Mouse (Mus musculus) neural tube, embryonic 12.5 days (tissue): ENCODE measurements around the gene Ell. TPM values are rescaled to one million over a fixed set of nuclear protein-coding genes. Genes with fewer than 3 reads are reported as not detected.

ENCODE experiments used
- ATAC-seq: fragments of 200-750 bp; cut with Nextera tagmentation; 2 replicates; pipeline ENCODE4 v1.8.0; 2017; ENCODE audit warnings: low read depth, mild to moderate bottlenecking, moderate TSS enrichment, moderate library complexity; ENCODE audit not compliant: low FRiP score
- H3K27ac ChIP-seq: fragments of 300-500 bp; sonication (generic); 2 replicates; pipeline ENCODE4 v1.5.1; 2016
- H3K27me3 ChIP-seq: fragments of 300-500 bp; sonication (generic); replicated peaks from 2 replicates; pipeline ENCODE4 v1.6.1; 2016; ENCODE audit warnings: mild to moderate bottlenecking
- H3K36me3 ChIP-seq: fragments of 300-500 bp; sonication (generic); 2 replicates; pipeline ENCODE4 v1.6.1; 2016; ENCODE audit warnings: mild to moderate bottlenecking
- H3K4me1 ChIP-seq: fragments of 300-500 bp; sonication (generic); 2 replicates; pipeline ENCODE4 v1.6.1; 2016
- H3K4me2 ChIP-seq: fragments of 300-500 bp; sonication (generic); replicated peaks from 2 replicates; pipeline ENCODE4 v1.6.1; 2016; ENCODE audit warnings: mild to moderate bottlenecking
- H3K4me3 ChIP-seq: fragments of 300-500 bp; sonication (generic); 2 replicates; pipeline ENCODE4 v1.5.1; 2016
- H3K9ac ChIP-seq: fragments of 300-500 bp; sonication (generic); 2 replicates; pipeline ENCODE4 v1.6.1; 2016; ENCODE audit warnings: mild to moderate bottlenecking
- H3K9me3 ChIP-seq: fragments of 300-500 bp; sonication (generic); 2 replicates; pipeline ENCODE4 v1.6.1; 2016; ENCODE audit warnings: mild to moderate bottlenecking
- WGBS: fragments of 180-500 bp; shearing (Covaris S2); methylation state at CpG from one replicate; pipeline ENCODE4 v1.1.7; 2016; 5-methylcytosine and 5-hydroxymethylcytosine counted together
- polyA plus RNA-seq: library from polyadenylated mRNA; unstranded; fragments of >200 nt; fragmentation: Nextera tagmentation; extraction: Ambion mirVana; gene quantifications from 2 replicates; pipeline ENCODE4 v1.2.1, GENCODE M21; 2016

Ell gene
- polyA plus RNA-seq = 17.8 and 19.5 TPM in 2 replicates

- Histone ChIP-seq H3K27ac (peak within 1 kb of the TSS; percentile 81), H3K4me3 (peak within 1 kb of the TSS; percentile 73), H3K36me3 (peaks cover 32% of the 10 kb centered on the region), H3K9me3 (no peaks in the 10 kb centered on the region), H3K27me3 (no peaks in the 10 kb centered on the region), H3K4me2 (peak within 1 kb of the TSS; percentile 81), H3K4me1 (peaks cover 26% of the 10 kb centered on the region), H3K9ac (peak within 1 kb of the TSS; percentile 79)
- WGBS = 1% methylated on average over 58 of the region's 58 CpGs
- ATAC-seq = peak; percentile 88
Observed at GRCm38 (mm10) chr8:70539077-70539813, at the start of gene Ell. Ell (plus strand) TSS chr8:70539457.

GRCm38 (mm10) chr8:70489576-70489975 is 49.7 kb upstream of the Ell start:
- no peak overlapping the region for H3K9ac ChIP-seq

GRCm38 (mm10) chr8:70490061-70490879 is 49.0 kb upstream of the Ell start:
- no peak overlapping the region for H3K4me2 ChIP-seq
- H3K27me3 ChIP-seq = peaks cover 100% of the 10 kb centered on the region
- peaks cover 57% of the 10 kb centered on the region for H3K4me1 ChIP-seq
- 7% methylated on average over 10 of the region's 10 CpGs for WGBS
- no peaks in the 10 kb centered on the region for H3K36me3 ChIP-seq
- H3K27ac ChIP-seq = no peak overlapping the region
- no peaks in the 10 kb centered on the region for H3K9me3 ChIP-seq
- no peak overlapping the region for H3K9ac ChIP-seq
- no peak overlapping the region for H3K4me3 ChIP-seq
- ATAC-seq = no peak

More at GRCm38 (mm10) chr8:70489576-70489975, 49.7 kb upstream of the Ell start:
- Histone ChIP-seq H3K4me3 (peak overlapping the region; percentile 19; the same call in 1 of the 2 replicates), H3K9me3 (no peaks in the 10 kb centered on the region), H3K27ac (no peak overlapping the region), H3K36me3 (no peaks in the 10 kb centered on the region), H3K4me2 (peak overlapping the region; percentile 66), H3K4me1 (peaks cover 51% of the 10 kb centered on the region), H3K27me3 (peaks cover 100% of the 10 kb centered on the region)
- 1% methylated on average over 34 of the region's 41 CpGs for WGBS
- no peak for ATAC-seq

- Histone ChIP-seq H3K4me1 (peaks cover 62% of the 10 kb centered on the region), H3K27ac (no peak overlapping the region), H3K9ac (no peak overlapping the region), H3K27me3 (peaks cover 100% of the 10 kb centered on the region), H3K9me3 (no peaks in the 10 kb centered on the region), H3K36me3 (no peaks in the 10 kb centered on the region), H3K4me3 (no peak overlapping the region), H3K4me2 (no peak overlapping the region; the same call in 1 of the 2 replicates)
- ATAC-seq = no peak
- WGBS = 2% methylated on average over 20 of the region's 20 CpGs
Observed at GRCm38 (mm10) chr8:70490880-70491495, 48.3 kb upstream of the Ell start.

- ATAC-seq = peak; percentile 14; the same call in 1 of the 2 replicates
- peaks cover 99% of the 10 kb centered on the region for H3K27me3 ChIP-seq
- H3K9ac ChIP-seq = peak within 1 kb of the TSS; percentile 36
- peaks cover 55% of the 10 kb centered on the region for H3K4me1 ChIP-seq
- H3K36me3 ChIP-seq = no peaks in the 10 kb centered on the region
- under 1% methylated on average over 72 of the region's 93 CpGs for WGBS
- peak within 1 kb of the TSS; percentile 31 for H3K4me3 ChIP-seq
- H3K9me3 ChIP-seq = no peaks in the 10 kb centered on the region
- no peak within 1 kb of the TSS for H3K27ac ChIP-seq
- peak within 1 kb of the TSS; percentile 60 for H3K4me2 ChIP-seq
Observed at GRCm38 (mm10) chr8:70492664-70493640, 46.3 kb upstream of the Ell start, which contains the start of gene Crlf1. Crlf1 (plus strand) TSS chr8:70493158.

- Histone ChIP-seq H3K4me1 (peaks cover 47% of the 10 kb centered on the region), H3K36me3 (no peaks in the 10 kb centered on the region), H3K27me3 (peaks cover 99% of the 10 kb centered on the region), H3K9me3 (no peaks in the 10 kb centered on the region), H3K4me3 (peak overlapping the region; percentile 31; the same call in 1 of the 2 replicates), H3K27ac (no peak overlapping the region), H3K4me2 (peak overlapping the region; percentile 60), H3K9ac (0 out of 2 replicates have a peak overlapping the region, but pooled peaks have one; percentile 5)
- under 1% methylated on average over 47 of the region's 47 CpGs for WGBS
- no peak for ATAC-seq
Observed at GRCm38 (mm10) chr8:70493692-70494415, 45.4 kb upstream of the Ell start.

GRCm38 (mm10) chr8:70494416-70494945 is 44.8 kb upstream of the Ell start:
- Histone ChIP-seq H3K36me3 (no peaks in the 10 kb centered on the region), H3K4me2 (peak overlapping the region; percentile 60), H3K27me3 (peaks cover 99% of the 10 kb centered on the region), H3K4me3 (peak overlapping the region; percentile 31; the same call in 1 of the 2 replicates), H3K4me1 (peaks cover 42% of the 10 kb centered on the region), H3K27ac (no peak overlapping the region), H3K9ac (no peak overlapping the region), H3K9me3 (no peaks in the 10 kb centered on the region)
- WGBS = 2% methylated on average over 28 of the region's 28 CpGs
- ATAC-seq = no peak

- H3K4me3 ChIP-seq = peak overlapping the region; percentile 17
- no peak for ATAC-seq
- H3K4me1 ChIP-seq = peaks cover 38% of the 10 kb centered on the region
- peaks cover 99% of the 10 kb centered on the region for H3K27me3 ChIP-seq
- H3K4me2 ChIP-seq = peak overlapping the region; percentile 23; the same call in 1 of the 2 replicates
- no peak overlapping the region for H3K27ac ChIP-seq
- WGBS = 2% methylated on average over 21 of the region's 21 CpGs
- no peaks in the 10 kb centered on the region for H3K36me3 ChIP-seq
- H3K9ac ChIP-seq = no peak overlapping the region
- no peaks in the 10 kb centered on the region for H3K9me3 ChIP-seq
Observed at GRCm38 (mm10) chr8:70495001-70495770, 44.1 kb upstream of the Ell start.

- Histone ChIP-seq H3K4me1 (peaks cover 38% of the 10 kb centered on the region), H3K9ac (no peak overlapping the region), H3K27me3 (peaks cover 99% of the 10 kb centered on the region), H3K4me3 (peak overlapping the region; percentile 17), H3K4me2 (peak overlapping the region; percentile 23; the same call in 1 of the 2 replicates), H3K36me3 (no peaks in the 10 kb centered on the region), H3K27ac (no peak overlapping the region), H3K9me3 (no peaks in the 10 kb centered on the region)
- 5% methylated on average over 12 of the region's 12 CpGs for WGBS
- no peak for ATAC-seq
Observed at GRCm38 (mm10) chr8:70495771-70496062, 43.5 kb upstream of the Ell start.
